Mouse (Mus musculus) spleen, adult 2 months (tissue): ENCODE results near the gene Mylk.

Experiments
- CTCF ChIP-seq: fragments of 200-500 bp; IDR thresholded peaks from 2 replicates; pipeline ENCODE4 v1.5.1; 2011; ENCODE audit warnings: mild to moderate bottlenecking, inconsistent platforms; ENCODE audit not compliant: insufficient read depth, insufficient read length, insufficient replicate concordance; ENCODE audit errors: extremely low read depth
- POLR2A ChIP-seq: fragments of 200-500 bp; IDR thresholded peaks from 2 replicates; pipeline ENCODE4 v1.6.1; 2011; ENCODE audit warnings: low read depth, low read length, inconsistent platforms

- TF ChIP-seq CTCF (no peak), POLR2A (no peak)
These were observed 278.2 kb downstream of the Mylk start for GRCm38 (mm10) chr16:35023138-35023735.
